Mouse (Mus musculus) mesoderm, embryonic 11.5 days (tissue): ENCODE measurements at regions not wholly inside any gene's neighbourhood (a gene's known extent, or its start where the extent isn't known, plus 50 kb on each side); places are given as distances from the start of the nearest gene placed in this dataset.
A peak's percentile ranks its signal among the peaks of the same experiment; 100 is the strongest.

ENCODE experiments used
- DNase-seq: peaks from one replicate; pipeline ENCODE4 v3.0.0-alpha.2; 2012; ENCODE audit warnings: low read depth, low spot score

DNA sequence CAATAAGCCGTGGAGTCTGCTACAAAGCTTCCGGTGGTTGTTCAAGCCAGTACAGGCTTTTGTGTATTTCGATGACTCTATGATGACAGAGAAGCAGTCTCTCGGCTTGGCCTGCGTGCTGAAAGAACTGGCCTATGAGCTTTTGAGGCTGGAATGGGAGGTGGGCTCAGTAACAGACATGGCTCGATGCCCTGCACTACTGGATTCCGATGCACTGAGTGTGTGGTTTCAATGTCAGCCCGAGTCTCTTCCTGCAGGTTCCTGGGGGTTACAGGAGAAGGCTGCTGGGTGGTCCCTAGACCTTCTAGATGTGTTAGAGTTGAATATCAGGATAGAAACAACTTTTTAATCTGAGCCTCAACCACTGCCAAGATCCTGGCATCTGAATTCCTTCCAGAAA, 53.2 kb downstream of the Gm815 start:
- DNase-seq, result no peak

GRCm38 (mm10) chr19:26944006-26944405, 58.3 kb downstream of the Gm815 start:
- no peak for DNase-seq

DNA sequence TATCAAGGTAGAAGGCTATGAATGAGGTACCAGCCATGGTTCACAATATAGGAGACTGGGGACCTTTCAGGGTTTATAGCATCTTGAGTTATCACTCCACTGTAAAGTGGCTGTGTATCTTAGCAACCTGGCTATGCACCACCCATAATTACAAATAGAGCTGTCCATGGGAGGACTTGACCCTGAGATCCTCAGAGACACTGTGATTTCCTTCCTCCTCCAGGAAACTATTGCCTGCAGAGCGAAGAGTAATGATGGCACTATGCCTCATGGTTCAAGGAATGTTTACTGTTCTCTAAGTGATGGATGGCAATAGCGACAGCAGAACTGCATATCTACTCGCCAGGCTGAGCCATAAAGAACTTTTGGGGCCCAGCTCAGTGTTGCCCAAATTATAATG, 60.9 kb downstream of the Gm815 start:
- peak; percentile 14 for DNase-seq

GRCm38 (mm10) chr19:26948479-26948878, 62.8 kb downstream of the Gm815 start:
- DNase-seq, result no peak

DNA sequence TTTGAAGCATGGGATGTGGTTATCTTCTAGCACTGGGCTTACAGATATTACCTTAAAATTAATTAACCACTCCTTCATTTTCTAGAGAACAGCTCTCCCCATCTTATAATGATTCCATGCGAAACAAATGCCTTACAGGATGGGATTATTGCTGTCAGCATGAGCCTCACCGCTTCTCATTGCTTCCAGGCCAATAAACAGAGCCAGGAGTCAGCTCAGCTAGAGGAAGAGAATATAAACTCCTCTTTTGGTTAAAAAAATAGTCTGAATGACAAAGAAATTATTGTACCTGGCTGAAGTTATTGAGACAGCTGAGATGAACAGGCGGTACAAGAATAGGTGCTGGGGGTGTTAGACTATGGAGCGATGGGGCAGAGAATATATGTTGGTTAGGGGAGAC, 63.5 kb downstream of the Gm815 start:
- no peak for DNase-seq

DNA sequence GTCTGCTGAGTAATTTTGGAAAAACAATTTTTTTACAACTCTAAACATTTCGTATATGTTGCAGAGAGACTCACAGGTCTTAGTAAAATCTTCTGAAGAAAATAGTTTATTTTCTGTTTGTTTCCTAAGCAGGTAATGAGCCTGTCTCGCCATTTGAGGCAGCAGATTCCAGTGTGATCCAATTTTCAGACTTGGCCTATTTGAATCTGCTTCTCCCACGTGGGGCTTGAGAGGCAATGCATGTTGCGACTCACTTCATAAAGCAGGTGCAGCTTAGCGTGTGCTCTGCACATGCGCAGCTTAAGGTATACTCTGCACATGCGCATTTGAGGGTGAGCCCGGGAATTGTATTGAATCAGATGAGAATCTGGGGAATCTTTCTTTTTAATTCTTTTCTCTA, 67.7 kb downstream of the Gm815 start:
- no peak for DNase-seq

DNA sequence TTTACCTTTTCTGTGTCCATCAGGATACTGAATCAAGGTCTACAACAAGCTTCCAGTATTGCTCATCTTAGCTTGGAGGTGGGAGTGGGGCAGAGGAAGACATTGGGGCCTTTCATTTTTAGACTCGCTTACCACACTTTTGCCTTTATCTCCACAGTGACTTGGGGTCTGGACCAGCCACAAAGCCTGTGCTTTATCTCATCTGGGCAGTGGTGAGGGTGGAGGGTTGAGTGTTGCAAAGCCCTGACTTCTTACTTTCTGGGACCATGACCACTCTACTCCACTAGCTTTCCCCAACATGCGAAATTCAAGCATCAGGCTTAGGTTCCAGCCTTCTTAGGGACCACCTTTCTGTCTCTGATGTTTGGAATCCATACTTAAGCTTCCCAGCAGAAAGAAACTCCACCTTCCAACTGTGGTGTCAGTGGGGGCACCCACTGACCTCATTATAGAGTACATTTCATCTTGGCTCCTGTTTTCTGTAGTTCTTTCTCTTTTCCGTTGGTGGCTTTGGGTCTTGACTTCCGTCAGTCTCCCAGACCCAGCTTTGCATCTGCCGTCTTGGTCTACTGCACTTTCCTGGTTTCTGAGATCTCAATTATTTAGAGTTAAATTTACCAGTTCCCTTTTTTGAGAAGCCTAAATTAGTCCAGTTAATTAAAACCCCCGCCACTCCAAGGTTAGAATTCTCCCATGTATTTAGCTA, 80.5 kb downstream of the Gm815 start:
- no peak for DNase-seq

- DNase-seq, result no peak
These were observed 87.4 kb downstream of the Gm815 start for GRCm38 (mm10) chr19:26973058-26973457.

- DNase-seq, result no peak
These were observed 88.3 kb downstream of the Gm815 start for GRCm38 (mm10) chr19:26973773-26974548.

DNA sequence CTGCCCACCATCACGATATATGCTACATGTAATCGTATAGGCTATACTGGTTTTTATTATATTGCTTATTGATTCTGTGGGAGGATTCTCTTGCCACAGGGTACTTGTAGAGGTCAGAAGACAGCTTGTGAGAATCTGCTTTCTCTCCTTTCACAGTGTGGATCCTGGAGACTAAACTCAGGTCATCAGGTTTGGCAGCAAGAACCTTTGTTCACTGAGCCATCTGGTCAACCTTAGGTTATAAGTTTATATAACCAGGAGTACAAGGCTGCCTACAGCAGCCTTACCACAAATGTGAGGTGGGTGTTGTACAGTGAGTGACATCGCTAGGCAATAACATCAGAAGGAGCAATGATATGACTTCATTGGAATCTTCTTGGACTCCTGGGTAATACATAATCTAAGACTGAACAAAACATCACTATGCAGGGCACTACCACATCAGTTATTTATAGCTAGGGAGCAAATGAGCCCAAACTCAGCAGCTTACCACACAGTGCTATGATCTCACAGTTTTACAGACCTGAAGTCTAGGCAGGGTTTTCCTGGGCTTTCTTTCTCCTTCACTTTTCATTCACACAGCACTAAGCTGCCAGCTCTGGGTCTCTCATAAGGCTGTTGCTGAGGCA, 89.0 kb downstream of the Gm815 start:
- DNase-seq, result no peak

- DNase-seq, result no peak
These were observed 91.1 kb downstream of the Gm815 start for GRCm38 (mm10) chr19:26976604-26977322.

GRCm38 (mm10) chr19:26977887-26978639, 92.4 kb downstream of the Gm815 start:
- peak; percentile 63 for DNase-seq

GRCm38 (mm10) chr19:26978640-26979007, 92.9 kb downstream of the Gm815 start:
- no peak for DNase-seq

DNA sequence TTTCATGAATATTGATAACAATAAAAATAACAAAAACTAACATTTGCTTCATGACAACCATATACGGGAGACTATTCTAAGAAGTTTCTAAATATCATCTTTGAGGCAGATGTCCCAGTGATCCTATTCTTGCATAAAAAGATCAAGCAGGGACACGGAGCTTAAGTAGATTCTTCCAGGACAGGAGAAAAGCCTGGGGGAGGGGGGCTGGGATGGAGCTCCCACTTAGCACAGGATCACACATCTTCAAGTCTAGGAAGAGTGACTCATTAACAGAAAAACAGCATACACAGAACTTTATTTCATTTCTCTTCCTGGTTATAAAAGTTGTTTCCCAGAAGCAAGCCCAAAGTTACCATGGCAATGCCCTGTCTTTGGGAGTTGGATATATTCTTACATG, 93.6 kb downstream of the Gm815 start:
- no peak for DNase-seq

- no peak for DNase-seq
These were observed 101.0 kb downstream of the Gm815 start for GRCm38 (mm10) chr19:26986672-26987071.

- no peak for DNase-seq
These were observed 101.5 kb downstream of the Gm815 start for GRCm38 (mm10) chr19:26987197-26987596.

GRCm38 (mm10) chr19:26987909-26988456, 102.3 kb downstream of the Gm815 start:
- no peak for DNase-seq

DNA sequence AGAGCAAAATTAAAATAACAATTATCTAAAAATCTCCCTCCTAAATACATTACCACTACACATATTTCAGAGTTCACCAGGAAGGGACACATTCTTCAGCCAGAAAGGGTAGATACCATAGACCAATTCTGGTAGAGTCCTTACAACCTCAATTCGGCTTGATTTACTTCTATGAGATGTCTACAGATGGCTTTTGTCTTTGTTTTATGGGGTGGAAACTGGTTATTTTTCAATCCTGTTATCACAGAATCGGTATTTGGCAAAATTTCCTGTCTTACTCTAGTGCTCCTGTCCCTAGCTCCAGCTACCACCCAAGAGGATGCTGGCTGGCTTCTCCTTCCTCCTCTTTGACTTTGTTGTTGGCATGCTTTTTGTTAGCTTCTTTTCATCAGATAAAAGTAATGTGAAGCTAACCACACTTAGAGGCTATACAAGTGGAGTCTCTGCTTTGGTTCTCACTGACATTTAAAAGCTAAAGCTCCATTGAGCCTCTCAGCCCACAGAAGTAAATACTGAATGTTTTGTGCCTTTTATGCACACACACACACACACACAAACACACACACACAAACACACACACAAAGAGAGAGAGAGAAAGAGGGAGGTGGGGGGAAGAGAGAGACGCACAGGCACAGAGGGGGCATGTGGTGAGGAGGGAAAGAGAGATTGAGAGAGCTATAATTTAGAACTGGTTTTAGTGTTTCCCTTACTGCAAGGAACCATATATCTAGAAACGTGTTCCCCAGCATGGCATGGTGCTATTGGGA, 109.1 kb downstream of the Gm815 start:
- no peak for DNase-seq

- DNase-seq, result no peak
These were observed 113.9 kb downstream of the Gm815 start for GRCm38 (mm10) chr19:26999596-26999995.

DNA sequence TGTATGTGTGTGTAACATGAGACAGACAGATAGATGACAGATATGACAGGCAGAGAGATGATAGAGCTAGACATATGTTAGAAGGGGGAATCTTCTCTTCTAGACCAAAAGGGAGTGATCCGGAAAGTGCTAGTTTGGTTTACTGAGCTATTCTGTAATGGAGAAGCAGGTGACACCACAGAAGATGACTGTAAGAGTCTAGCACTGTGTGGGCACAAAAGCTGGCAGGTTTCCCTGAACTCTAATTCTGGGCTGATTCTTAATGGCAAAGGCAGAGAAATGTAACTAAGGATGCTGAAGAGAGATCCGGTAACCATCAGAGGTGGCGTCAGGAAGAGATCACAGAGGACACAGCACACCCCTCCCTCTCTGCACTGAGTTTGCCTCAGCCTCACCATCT, 136.2 kb downstream of the Gm815 start:
- DNase-seq, result no peak
